Mouse (Mus musculus) intestine, embryonic 16.5 days (tissue): ENCODE data around the gene Tbc1d4. TPM values are rescaled to one million over a fixed set of nuclear protein-coding genes. Genes with fewer than 3 reads are reported as not detected.

Experiments
- ATAC-seq: fragments of 200-750 bp; cut with Nextera tagmentation; 2 replicates; pipeline ENCODE4 v1.8.0; 2017; ENCODE audit warnings: moderate TSS enrichment, moderate library complexity
- H3K27ac ChIP-seq: fragments of 300-500 bp; sonication (generic); 2 replicates; pipeline ENCODE4 v1.5.1; 2014; ENCODE audit warnings: mild to moderate bottlenecking, low read length
- H3K27me3 ChIP-seq: fragments of 300-500 bp; sonication (generic); replicated peaks from 2 replicates; pipeline ENCODE4 v1.6.1; 2014; ENCODE audit warnings: low read length, control low read depth, mixed read lengths; ENCODE audit not compliant: control insufficient read depth, insufficient read depth
- H3K36me3 ChIP-seq: fragments of 300-500 bp; sonication (generic); 2 replicates; pipeline ENCODE4 v1.6.1; 2014; ENCODE audit warnings: low read length, control low read depth; ENCODE audit not compliant: control insufficient read depth, insufficient read depth
- H3K4me1 ChIP-seq: fragments of 300-500 bp; sonication (generic); 2 replicates; pipeline ENCODE4 v1.6.1; 2014; ENCODE audit warnings: low read length, control low read depth, mixed read lengths; ENCODE audit not compliant: control insufficient read depth, insufficient read depth
- H3K4me2 ChIP-seq: fragments of 300-500 bp; sonication (generic); 2 replicates; pipeline ENCODE4 v1.6.1; 2014; ENCODE audit warnings: low read depth, low read length, control low read depth
- H3K4me3 ChIP-seq: fragments of 300-500 bp; sonication (generic); 2 replicates; pipeline ENCODE4 v1.5.1; 2014; ENCODE audit warnings: mild to moderate bottlenecking, low read length
- H3K9ac ChIP-seq: fragments of 300-500 bp; sonication (generic); 2 replicates; pipeline ENCODE4 v1.6.1; 2014; ENCODE audit warnings: low read depth, low read length
- H3K9me3 ChIP-seq: fragments of 300-500 bp; sonication (generic); 2 replicates; pipeline ENCODE4 v1.6.1; 2016; ENCODE audit warnings: low read length, control low read depth; ENCODE audit not compliant: control insufficient read depth
- WGBS: fragments of 180-500 bp; shearing (Covaris S2); extraction: QIAGEN DNeasy Blood & Tissue Kit; methylation state at CpG from one replicate; pipeline ENCODE4 v1.1.7; 2014; 5-methylcytosine and 5-hydroxymethylcytosine counted together
- polyA plus RNA-seq: library from polyadenylated mRNA; unstranded; fragments of >200 nt; fragmentation: Nextera tagmentation; extraction: Ambion mirVana; gene quantifications from 2 replicates; pipeline ENCODE4 v1.2.1, GENCODE M21; 2015

Gene Tbc1d4
- polyA plus RNA-seq, 1 experiment from 2014 or later: 8.4 TPM

- H3K4me3 ChIP-seq: no peak overlapping the region
- H3K36me3 ChIP-seq: no peaks in the 10 kb centered on the region
- no peak overlapping the region for H3K27ac ChIP-seq
- no peaks in the 10 kb centered on the region; the same call in 1 of the 2 replicates for H3K9me3 ChIP-seq
- H3K27me3 ChIP-seq: no peaks in the 10 kb centered on the region
- H3K4me2 ChIP-seq: no peak overlapping the region
- no peak for ATAC-seq
- no peaks in the 10 kb centered on the region for H3K4me1 ChIP-seq
- no peak overlapping the region for H3K9ac ChIP-seq
- WGBS: 59% methylated on average over 9 of the region's 9 CpGs
These were observed 67.1 kb downstream of the Tbc1d4 start for GRCm38 (mm10) chr14:101541863-101542262.

GRCm38 (mm10) chr14:101541141-101541540 lies 67.8 kb downstream of the Tbc1d4 start:
- ATAC-seq: no peak
- Histone ChIP-seq H3K9ac (no peak overlapping the region), H3K4me3 (no peak overlapping the region), H3K27ac (no peak overlapping the region), H3K4me2 (no peak overlapping the region), H3K4me1 (no peaks in the 10 kb centered on the region), H3K36me3 (no peaks in the 10 kb centered on the region), H3K9me3 (no peaks in the 10 kb centered on the region; the same call in 1 of the 2 replicates), H3K27me3 (no peaks in the 10 kb centered on the region)
- WGBS: 91% methylated on average over 5 of the region's 5 CpGs

- no peak overlapping the region for H3K9ac ChIP-seq
- no peaks in the 10 kb centered on the region; the same call in 1 of the 2 replicates for H3K9me3 ChIP-seq
- no peak overlapping the region for H3K4me3 ChIP-seq
- 86% methylated on average over 3 of the region's 3 CpGs for WGBS
- H3K4me1 ChIP-seq: no peaks in the 10 kb centered on the region
- no peaks in the 10 kb centered on the region for H3K27me3 ChIP-seq
- ATAC-seq: no peak
- no peaks in the 10 kb centered on the region for H3K36me3 ChIP-seq
- H3K27ac ChIP-seq: no peak overlapping the region
- no peak overlapping the region for H3K4me2 ChIP-seq
These were observed 68.5 kb downstream of the Tbc1d4 start for GRCm38 (mm10) chr14:101540466-101540865.

- no peaks in the 10 kb centered on the region for H3K9me3 ChIP-seq
- 43% methylated on average over 2 of the region's 2 CpGs for WGBS
- H3K4me2 ChIP-seq: no peak overlapping the region
- H3K4me3 ChIP-seq: no peak overlapping the region
- H3K27me3 ChIP-seq: no peaks in the 10 kb centered on the region
- no peak overlapping the region for H3K9ac ChIP-seq
- ATAC-seq: no peak
- no peaks in the 10 kb centered on the region for H3K4me1 ChIP-seq
- H3K27ac ChIP-seq: no peak overlapping the region
- H3K36me3 ChIP-seq: no peaks in the 10 kb centered on the region
These were observed 71.1 kb downstream of the Tbc1d4 start for GRCm38 (mm10) chr14:101537906-101538305.

- Histone ChIP-seq H3K4me1 (no peaks in the 10 kb centered on the region), H3K9ac (no peak overlapping the region), H3K27ac (no peak overlapping the region), H3K36me3 (no peaks in the 10 kb centered on the region), H3K27me3 (no peaks in the 10 kb centered on the region), H3K9me3 (no peaks in the 10 kb centered on the region), H3K4me2 (no peak overlapping the region), H3K4me3 (no peak overlapping the region)
- no peak for ATAC-seq
- 80% methylated on average over 1 of the region's 1 CpGs for WGBS
These were observed 71.6 kb downstream of the Tbc1d4 start for GRCm38 (mm10) chr14:101537413-101537812.

GRCm38 (mm10) chr14:101532090-101532695 lies 76.8 kb downstream of the Tbc1d4 start:
- ATAC-seq: no peak
- H3K9ac ChIP-seq: no peak overlapping the region
- no peaks in the 10 kb centered on the region for H3K9me3 ChIP-seq
- H3K36me3 ChIP-seq: no peaks in the 10 kb centered on the region
- no peaks in the 10 kb centered on the region for H3K27me3 ChIP-seq
- H3K4me2 ChIP-seq: no peak overlapping the region
- no peaks in the 10 kb centered on the region for H3K4me1 ChIP-seq
- H3K4me3 ChIP-seq: no peak overlapping the region
- WGBS: 52% methylated on average over 7 of the region's 7 CpGs
- H3K27ac ChIP-seq: no peak overlapping the region

GRCm38 (mm10) chr14:101530455-101530854 lies 78.5 kb downstream of the Tbc1d4 start:
- no peaks in the 10 kb centered on the region for H3K27me3 ChIP-seq
- H3K9me3 ChIP-seq: no peaks in the 10 kb centered on the region
- no peak for ATAC-seq
- no peaks in the 10 kb centered on the region for H3K36me3 ChIP-seq
- no peak overlapping the region for H3K4me3 ChIP-seq
- no peaks in the 10 kb centered on the region for H3K4me1 ChIP-seq
- no peak overlapping the region for H3K27ac ChIP-seq
- H3K4me2 ChIP-seq: no peak overlapping the region
- WGBS: 61% methylated on average over 2 of the region's 2 CpGs
- H3K9ac ChIP-seq: no peak overlapping the region

- ATAC-seq: no peak
- Histone ChIP-seq H3K9me3 (no peaks in the 10 kb centered on the region), H3K27me3 (no peaks in the 10 kb centered on the region), H3K4me2 (no peak overlapping the region), H3K9ac (no peak overlapping the region), H3K36me3 (no peaks in the 10 kb centered on the region), H3K4me3 (no peak overlapping the region), H3K4me1 (no peaks in the 10 kb centered on the region), H3K27ac (no peak overlapping the region)
- 94% methylated on average over 6 of the region's 6 CpGs for whole genome bisulfite sequencing
These were observed 79.8 kb downstream of the Tbc1d4 start for GRCm38 (mm10) chr14:101529194-101529593.

- Histone ChIP-seq H3K27me3 (no peaks in the 10 kb centered on the region), H3K9me3 (no peaks in the 10 kb centered on the region), H3K4me3 (no peak overlapping the region), H3K9ac (no peak overlapping the region), H3K27ac (no peak overlapping the region), H3K36me3 (no peaks in the 10 kb centered on the region), H3K4me1 (no peaks in the 10 kb centered on the region), H3K4me2 (no peak overlapping the region)
- 81% methylated on average over 11 of the region's 11 CpGs for WGBS
- ATAC-seq: 0 out of 2 replicates have a peak, but pooled peaks have one; percentile 31
These were observed 81.5 kb downstream of the Tbc1d4 start for GRCm38 (mm10) chr14:101527420-101527996.

GRCm38 (mm10) chr14:101526478-101526877 lies 82.5 kb downstream of the Tbc1d4 start:
- Histone ChIP-seq H3K4me2 (no peak overlapping the region), H3K27me3 (no peaks in the 10 kb centered on the region), H3K9me3 (no peaks in the 10 kb centered on the region), H3K9ac (no peak overlapping the region), H3K36me3 (no peaks in the 10 kb centered on the region), H3K27ac (no peak overlapping the region), H3K4me3 (no peak overlapping the region), H3K4me1 (no peaks in the 10 kb centered on the region)
- WGBS: 53% methylated on average over 1 of the region's 1 CpGs
- ATAC-seq: no peak
